Mouse (Mus musculus): ENCODE data around the gene Lrrk1. TPM values are rescaled to one million over a fixed set of nuclear protein-coding genes. Genes with fewer than 3 reads are reported as not detected.

The Lrrk1 gene
- polyA plus RNA-seq, 1 experiment from 2014 or later = 1.7 TPM

DNA sequence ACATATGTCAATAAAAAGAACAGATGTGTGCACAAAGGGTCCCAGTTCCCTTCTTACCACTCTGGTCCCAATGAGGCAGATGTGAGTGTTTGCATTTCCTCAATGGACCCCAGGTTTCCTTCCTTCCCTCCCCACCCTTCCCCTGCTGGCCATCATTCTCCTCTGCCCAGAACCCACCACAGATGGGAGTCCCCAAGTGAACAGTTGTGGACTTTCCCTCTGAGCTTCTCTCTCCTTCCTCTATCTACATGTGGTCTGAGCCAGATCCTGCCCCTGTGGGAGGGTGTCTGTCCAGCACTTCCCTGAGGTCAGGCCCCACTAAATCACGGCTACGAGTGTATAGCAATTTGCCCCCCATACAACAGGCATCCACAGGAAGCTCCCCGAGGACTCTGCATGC lies 33.2 kb downstream of the Lrrk1 start:
- Histone ChIP-seq H3K27ac (ENCODE audit: low read depth, low read length) (no peak overlapping the region), H3K27me3 (replicated peaks; ENCODE audit: control insufficient read depth, insufficient read depth, low read length) (no peaks in the 10 kb centered on the region), H3K36me3 (ENCODE audit: control insufficient read depth, insufficient read depth, low read length) (no peaks in the 10 kb centered on the region), H3K9ac (ENCODE audit: low read length) (no peak overlapping the region), H3K4me2 (ENCODE audit: low read length) (no peak overlapping the region), H3K4me1 (ENCODE audit: control insufficient read depth, insufficient read depth, low read length) (no peaks in the 10 kb centered on the region), H3K9me3 (replicated peaks; ENCODE audit: control insufficient read depth, low read length) (no peaks in the 10 kb centered on the region), H3K4me3 (ENCODE audit: low read depth, low read length) (no peak overlapping the region)
- no peak for DNase-seq (ENCODE audit: low spot score)
- 65% methylated on average over 3 of the region's 3 CpGs for WGBS
- ATAC-seq = no peak

DNA sequence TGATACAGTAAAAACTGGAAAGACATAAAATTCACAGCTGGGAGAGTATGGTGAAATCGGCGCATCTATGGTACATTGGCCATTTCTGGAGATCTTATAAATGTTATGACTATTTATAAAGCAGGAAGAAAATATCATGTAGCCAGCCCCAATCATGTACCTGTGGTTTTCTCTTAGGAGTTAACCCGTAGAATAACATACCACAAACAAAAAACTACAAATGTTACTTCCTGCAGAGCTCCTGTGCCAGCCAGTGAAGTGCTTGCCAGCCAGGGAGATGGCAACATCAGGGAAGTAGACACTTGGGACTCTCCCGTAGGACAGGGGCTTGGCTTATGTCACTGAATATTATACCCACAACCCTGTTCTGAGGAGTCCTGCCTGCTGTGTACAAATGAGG lies 37.1 kb downstream of the Lrrk1 start:
- 89% methylated on average over 4 of the region's 4 CpGs for WGBS
- Histone ChIP-seq H3K36me3 (ENCODE audit: control insufficient read depth, insufficient read depth, low read length) (no peaks in the 10 kb centered on the region), H3K9me3 (replicated peaks; ENCODE audit: control insufficient read depth, low read length) (no peaks in the 10 kb centered on the region), H3K4me2 (ENCODE audit: low read length) (no peak overlapping the region), H3K27me3 (replicated peaks; ENCODE audit: control insufficient read depth, insufficient read depth, low read length) (no peaks in the 10 kb centered on the region), H3K9ac (ENCODE audit: low read length) (no peak overlapping the region), H3K4me1 (ENCODE audit: control insufficient read depth, insufficient read depth, low read length) (no peaks in the 10 kb centered on the region), H3K4me3 (ENCODE audit: low read depth, low read length) (no peak overlapping the region), H3K27ac (ENCODE audit: low read depth, low read length) (no peak overlapping the region)
- DNase-seq (ENCODE audit: low spot score) (no peak), ATAC-seq (no peak)

GRCm38 (mm10) chr7:66349670-66350069 lies 38.5 kb downstream of the Lrrk1 start:
- no peak overlapping the region for H3K9ac ChIP-seq (ENCODE audit: low read length)
- no peaks in the 10 kb centered on the region for H3K9me3 ChIP-seq (replicated peaks; ENCODE audit: control insufficient read depth, low read length)
- DNase-seq (ENCODE audit: low spot score) (no peak), ATAC-seq (no peak)
- H3K4me1 ChIP-seq (ENCODE audit: control insufficient read depth, insufficient read depth, low read length) = no peaks in the 10 kb centered on the region
- H3K4me2 ChIP-seq (ENCODE audit: low read length) = no peak overlapping the region
- no peaks in the 10 kb centered on the region for H3K36me3 ChIP-seq (ENCODE audit: control insufficient read depth, insufficient read depth, low read length)
- WGBS = 79% methylated on average over 11 of the region's 11 CpGs
- H3K4me3 ChIP-seq (ENCODE audit: low read depth, low read length) = no peak overlapping the region
- H3K27me3 ChIP-seq (replicated peaks; ENCODE audit: control insufficient read depth, insufficient read depth, low read length) = no peaks in the 10 kb centered on the region
- H3K27ac ChIP-seq (ENCODE audit: low read depth, low read length) = no peak overlapping the region

DNA sequence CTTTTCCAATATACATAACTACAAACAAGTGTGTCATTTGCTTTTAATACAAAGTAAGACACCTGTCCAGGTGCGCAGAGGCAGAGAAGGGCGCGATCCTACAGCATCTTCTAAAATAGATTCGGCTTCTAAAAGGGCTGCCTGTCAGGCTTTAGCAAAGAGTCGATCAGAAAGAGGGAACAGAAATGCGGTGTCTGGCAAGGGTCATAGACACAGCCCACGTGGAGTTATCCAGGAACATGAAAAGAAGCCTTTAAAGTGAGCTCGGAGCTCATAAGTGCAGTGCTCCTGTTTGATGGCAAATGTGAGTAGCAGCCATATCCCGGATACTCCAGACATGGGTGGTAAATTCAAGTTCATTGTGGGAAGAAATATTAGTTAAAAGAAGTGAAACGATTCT lies 39.6 kb downstream of the Lrrk1 start:
- Histone ChIP-seq H3K36me3 (ENCODE audit: control insufficient read depth, insufficient read depth, low read length) (no peaks in the 10 kb centered on the region), H3K4me2 (ENCODE audit: low read length) (no peak overlapping the region), H3K9me3 (replicated peaks; ENCODE audit: control insufficient read depth, low read length) (no peaks in the 10 kb centered on the region), H3K27me3 (replicated peaks; ENCODE audit: control insufficient read depth, insufficient read depth, low read length) (no peaks in the 10 kb centered on the region), H3K4me3 (ENCODE audit: low read depth, low read length) (no peak overlapping the region), H3K9ac (ENCODE audit: low read length) (no peak overlapping the region), H3K27ac (ENCODE audit: low read depth, low read length) (no peak overlapping the region), H3K4me1 (ENCODE audit: control insufficient read depth, insufficient read depth, low read length) (no peaks in the 10 kb centered on the region)
- WGBS = 89% methylated on average over 10 of the region's 10 CpGs
- no peak for DNase-seq (ENCODE audit: low spot score)
- ATAC-seq = no peak

GRCm38 (mm10) chr7:66346959-66347663 lies 41.0 kb downstream of the Lrrk1 start:
- 40% methylated on average over 9 of the region's 9 CpGs for WGBS
- H3K27ac ChIP-seq (ENCODE audit: low read depth, low read length) = no peak overlapping the region
- H3K9ac ChIP-seq (ENCODE audit: low read length) = 0 out of 2 replicates have a peak overlapping the region, but pooled peaks have one; percentile 25
- DNase-seq (ENCODE audit: low spot score) = peak; percentile 45
- no peaks in the 10 kb centered on the region for H3K27me3 ChIP-seq (replicated peaks; ENCODE audit: control insufficient read depth, insufficient read depth, low read length)
- ATAC-seq = peak; percentile 63
- no peak overlapping the region for H3K4me3 ChIP-seq (ENCODE audit: low read depth, low read length)
- no peaks in the 10 kb centered on the region for H3K4me1 ChIP-seq (ENCODE audit: control insufficient read depth, insufficient read depth, low read length)
- H3K4me2 ChIP-seq (ENCODE audit: low read length) = no peak overlapping the region
- H3K9me3 ChIP-seq (replicated peaks; ENCODE audit: control insufficient read depth, low read length) = no peaks in the 10 kb centered on the region
- no peaks in the 10 kb centered on the region for H3K36me3 ChIP-seq (ENCODE audit: control insufficient read depth, insufficient read depth, low read length)

- Histone ChIP-seq H3K9me3 (replicated peaks; ENCODE audit: control insufficient read depth, low read length) (no peaks in the 10 kb centered on the region), H3K4me3 (ENCODE audit: low read depth, low read length) (no peak overlapping the region), H3K36me3 (ENCODE audit: control insufficient read depth, insufficient read depth, low read length) (no peaks in the 10 kb centered on the region), H3K9ac (ENCODE audit: low read length) (no peak overlapping the region), H3K4me2 (ENCODE audit: low read length) (no peak overlapping the region), H3K4me1 (ENCODE audit: control insufficient read depth, insufficient read depth, low read length) (no peaks in the 10 kb centered on the region), H3K27me3 (replicated peaks; ENCODE audit: control insufficient read depth, insufficient read depth, low read length) (no peaks in the 10 kb centered on the region), H3K27ac (ENCODE audit: low read depth, low read length) (no peak overlapping the region)
- ATAC-seq (no peak), DNase-seq (ENCODE audit: low spot score) (no peak)
- 86% methylated on average over 5 of the region's 5 CpGs for WGBS
Measured at GRCm38 (mm10) chr7:66343307-66343706, 44.8 kb downstream of the Lrrk1 start.

DNA sequence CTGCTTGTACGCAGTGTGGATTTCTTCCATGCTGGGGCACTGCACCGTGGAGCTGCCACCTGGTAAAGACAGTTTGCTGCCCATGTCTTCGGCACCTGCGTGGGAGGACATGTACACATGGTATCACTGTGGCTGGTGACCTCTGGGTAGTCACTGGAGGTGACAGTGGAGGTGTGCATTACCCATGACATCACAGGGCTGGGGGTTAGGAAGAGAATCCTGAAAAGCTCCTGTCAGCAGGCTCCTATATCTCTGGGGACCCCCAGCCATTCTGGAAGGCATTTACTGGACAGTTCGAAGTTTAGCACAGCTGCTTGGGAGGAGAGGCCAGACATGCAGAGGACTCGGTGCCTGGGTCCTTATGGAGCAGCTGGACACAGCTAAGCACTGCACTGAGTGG lies 45.3 kb downstream of the Lrrk1 start:
- WGBS = 80% methylated on average over 6 of the region's 6 CpGs
- no peak for DNase-seq (ENCODE audit: low spot score)
- Histone ChIP-seq H3K27me3 (replicated peaks; ENCODE audit: control insufficient read depth, insufficient read depth, low read length) (no peaks in the 10 kb centered on the region), H3K9ac (ENCODE audit: low read length) (no peak overlapping the region), H3K36me3 (ENCODE audit: control insufficient read depth, insufficient read depth, low read length) (no peaks in the 10 kb centered on the region), H3K9me3 (replicated peaks; ENCODE audit: control insufficient read depth, low read length) (no peaks in the 10 kb centered on the region), H3K4me2 (ENCODE audit: low read length) (no peak overlapping the region), H3K27ac (ENCODE audit: low read depth, low read length) (no peak overlapping the region), H3K4me1 (ENCODE audit: control insufficient read depth, insufficient read depth, low read length) (no peaks in the 10 kb centered on the region), H3K4me3 (ENCODE audit: low read depth, low read length) (no peak overlapping the region)
- ATAC-seq = no peak

- Histone ChIP-seq H3K36me3 (ENCODE audit: control insufficient read depth, insufficient read depth, low read length) (no peaks in the 10 kb centered on the region), H3K9me3 (replicated peaks; ENCODE audit: control insufficient read depth, low read length) (no peaks in the 10 kb centered on the region), H3K27me3 (replicated peaks; ENCODE audit: control insufficient read depth, insufficient read depth, low read length) (no peaks in the 10 kb centered on the region), H3K4me3 (ENCODE audit: low read depth, low read length) (no peak overlapping the region), H3K9ac (ENCODE audit: low read length) (no peak overlapping the region), H3K4me1 (ENCODE audit: control insufficient read depth, insufficient read depth, low read length) (no peaks in the 10 kb centered on the region), H3K4me2 (ENCODE audit: low read length) (no peak overlapping the region), H3K27ac (ENCODE audit: low read depth, low read length) (no peak overlapping the region)
- WGBS = 42% methylated on average over 4 of the region's 4 CpGs
- no peak for ATAC-seq
- peak; percentile 24 for DNase-seq (ENCODE audit: low spot score)
Measured at GRCm38 (mm10) chr7:66342323-66342722, 45.8 kb downstream of the Lrrk1 start.

DNA sequence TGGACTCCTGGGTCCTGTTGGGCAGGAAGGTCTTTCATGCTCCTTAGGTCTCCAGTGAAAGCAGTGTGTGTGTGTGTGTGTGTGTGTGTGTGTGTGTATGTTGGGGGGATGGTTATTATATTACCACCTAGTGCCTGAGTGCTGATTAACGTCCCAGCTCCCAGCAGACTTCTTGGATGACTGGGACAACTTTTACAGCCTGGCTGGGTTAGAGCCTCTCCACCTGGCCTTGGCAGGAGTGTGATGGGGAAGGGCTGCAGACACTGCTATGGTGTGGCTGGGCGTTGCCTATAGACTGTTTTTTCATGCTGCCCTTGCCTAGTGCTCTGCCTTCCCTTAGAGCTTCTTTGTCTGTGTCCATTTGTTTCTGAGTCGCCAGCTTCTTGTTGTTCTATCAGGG lies 48.1 kb downstream of the Lrrk1 start:
- 67% methylated on average over 3 of the region's 3 CpGs for WGBS

More for the DNA sequence above, 48.1 kb downstream of the Lrrk1 start:
- no peak for DNase-seq (ENCODE audit: low spot score)
- Histone ChIP-seq H3K4me3 (ENCODE audit: low read depth, low read length) (no peak overlapping the region), H3K27me3 (replicated peaks; ENCODE audit: control insufficient read depth, insufficient read depth, low read length) (no peaks in the 10 kb centered on the region), H3K4me1 (ENCODE audit: control insufficient read depth, insufficient read depth, low read length) (no peaks in the 10 kb centered on the region), H3K9ac (ENCODE audit: low read length) (no peak overlapping the region), H3K36me3 (ENCODE audit: control insufficient read depth, insufficient read depth, low read length) (no peaks in the 10 kb centered on the region), H3K27ac (ENCODE audit: low read depth, low read length) (no peak overlapping the region), H3K4me2 (ENCODE audit: low read length) (no peak overlapping the region), H3K9me3 (replicated peaks; ENCODE audit: control insufficient read depth, low read length) (no peaks in the 10 kb centered on the region)
- no peak for ATAC-seq
